Mouse (Mus musculus) kidney, adult 8-10 months (tissue): ENCODE measurements at regions not wholly inside any gene's neighbourhood (a gene's known extent, or its start where the extent isn't known, plus 50 kb on each side); places are given as distances from the start of the nearest gene placed in this dataset.
A peak's percentile ranks its signal among the peaks of the same experiment; 100 is the strongest.

Experiments
- DNase-seq, 2 experiments: peaks; one replicate each; pipeline ENCODE4 v3.0.0; 2022

DNA sequence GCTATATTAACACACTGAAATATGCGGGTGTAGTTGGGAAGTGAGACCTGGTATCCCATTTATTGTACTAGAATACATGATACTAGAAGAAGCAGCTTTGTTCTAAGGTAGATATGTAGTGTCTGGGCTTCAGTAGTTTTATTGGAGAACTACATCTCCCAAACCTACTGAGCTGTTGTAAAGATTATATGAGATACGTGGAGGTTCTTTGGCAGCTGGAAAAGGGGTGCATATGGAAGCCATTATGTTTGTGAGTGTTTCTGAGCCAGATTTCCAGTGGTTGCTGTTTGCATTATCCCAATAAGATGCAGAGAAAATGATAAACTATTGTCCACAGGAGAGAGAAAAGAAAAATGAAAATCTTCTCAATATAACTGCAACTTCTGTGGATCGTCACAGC is 171.1 kb upstream of the Ccdc54 start:
- no peak for DNase-seq

DNA sequence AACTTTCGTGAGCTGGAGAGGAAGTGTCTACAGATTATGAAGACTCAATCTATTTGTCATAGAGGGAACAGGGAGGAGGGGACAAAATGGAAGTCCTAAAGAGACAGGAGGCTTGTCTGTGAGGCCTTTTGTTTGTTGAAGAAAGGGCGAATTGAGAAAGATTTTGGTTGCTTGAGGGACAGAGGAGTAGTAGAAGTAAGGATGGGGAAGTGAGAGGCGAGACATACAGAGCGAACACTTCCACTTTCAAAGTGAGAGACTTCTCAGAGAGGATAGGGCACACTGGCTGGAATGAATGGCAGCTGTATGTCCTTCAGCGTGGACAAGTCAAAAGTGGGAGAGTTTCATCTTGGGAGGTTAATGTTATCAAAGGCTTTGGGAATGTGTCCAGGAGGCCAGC is 169.0 kb upstream of the Ccdc54 start:
- DNase-seq: no peak

DNA sequence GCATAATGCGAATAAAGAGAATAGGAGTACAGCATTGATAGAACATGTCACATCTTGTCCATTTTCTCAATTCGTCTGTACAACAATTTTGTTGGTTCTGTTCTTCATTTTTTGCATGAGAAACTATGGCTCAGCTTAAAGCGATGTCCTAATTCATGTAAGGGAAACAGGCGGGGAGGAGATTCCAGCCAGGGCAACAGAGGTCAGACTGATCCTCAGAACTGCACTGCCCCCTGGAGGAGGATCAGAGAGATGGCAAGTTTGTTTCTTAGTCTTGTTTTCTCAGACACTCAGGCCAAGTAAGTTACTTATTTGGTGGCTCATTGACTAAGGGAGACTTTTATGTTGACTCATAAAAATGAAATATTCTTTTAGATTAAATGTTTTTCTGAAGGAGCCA is 165.7 kb upstream of the Ccdc54 start:
- peak; percentile 38 to 45 for DNase-seq

DNA sequence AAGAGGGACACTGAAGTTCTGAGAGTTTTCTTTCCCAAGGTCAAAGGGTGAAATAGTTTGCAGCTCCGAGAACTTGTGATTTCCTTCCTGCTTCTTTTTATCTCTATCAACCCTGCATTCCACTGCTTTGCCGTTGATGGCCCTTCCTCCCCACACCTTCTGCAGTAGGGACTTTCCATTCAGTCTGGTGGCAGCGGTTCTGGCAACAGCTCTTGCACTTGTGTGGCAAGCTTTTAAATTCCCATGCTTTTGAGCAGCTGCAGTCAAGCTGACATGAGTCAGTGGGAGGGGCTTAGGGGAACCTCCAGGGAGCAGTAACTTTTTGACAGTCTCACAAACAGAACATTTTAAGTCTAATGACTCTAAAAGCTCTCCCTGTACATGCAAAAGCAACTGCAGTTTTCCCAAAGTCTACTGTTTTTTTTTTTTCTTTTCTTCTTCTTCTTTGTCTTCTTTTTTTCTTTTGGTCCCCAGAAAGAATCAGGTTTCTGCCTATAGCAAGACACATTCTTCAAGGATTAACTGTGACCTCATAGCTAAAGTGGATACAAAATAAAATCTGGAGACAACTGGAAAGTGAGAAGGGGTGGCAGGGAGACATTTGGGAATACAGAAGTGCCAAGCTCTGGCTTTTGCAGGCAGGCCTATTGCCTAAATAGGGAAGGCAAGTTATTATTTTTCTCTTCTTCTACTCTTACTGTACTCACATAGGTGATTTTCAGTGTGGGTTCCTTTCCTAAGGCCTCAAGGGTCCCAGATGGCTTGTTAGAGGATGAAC is 162.8 kb upstream of the Ccdc54 start:
- DNase-seq: peak; percentile 59 to 67

DNA sequence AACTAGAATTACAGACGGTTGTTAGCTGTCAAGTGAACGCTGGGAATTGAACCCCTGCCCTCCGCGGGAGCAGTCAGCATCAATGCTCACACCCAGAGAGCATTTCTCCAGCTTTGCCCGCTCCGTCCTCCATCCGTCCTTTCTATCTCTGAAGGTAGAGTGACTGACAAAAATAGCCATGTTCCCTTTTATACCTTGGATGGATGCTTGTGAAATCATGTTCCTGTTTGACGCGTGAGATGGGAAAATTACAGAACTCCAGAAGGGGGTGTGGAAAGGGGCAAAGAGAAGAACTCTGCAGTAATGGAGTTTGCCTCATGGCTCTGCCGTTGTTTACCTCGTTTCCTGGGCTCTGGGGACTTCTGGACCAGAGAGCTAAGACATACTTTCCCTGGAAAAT is 162.1 kb upstream of the Ccdc54 start:
- no peak for DNase-seq

- peak; percentile 31 to 70 for DNase-seq
These were observed 161.3 kb upstream of the Ccdc54 start for GRCm38 (mm10) chr16:50752277-50752600.

DNA sequence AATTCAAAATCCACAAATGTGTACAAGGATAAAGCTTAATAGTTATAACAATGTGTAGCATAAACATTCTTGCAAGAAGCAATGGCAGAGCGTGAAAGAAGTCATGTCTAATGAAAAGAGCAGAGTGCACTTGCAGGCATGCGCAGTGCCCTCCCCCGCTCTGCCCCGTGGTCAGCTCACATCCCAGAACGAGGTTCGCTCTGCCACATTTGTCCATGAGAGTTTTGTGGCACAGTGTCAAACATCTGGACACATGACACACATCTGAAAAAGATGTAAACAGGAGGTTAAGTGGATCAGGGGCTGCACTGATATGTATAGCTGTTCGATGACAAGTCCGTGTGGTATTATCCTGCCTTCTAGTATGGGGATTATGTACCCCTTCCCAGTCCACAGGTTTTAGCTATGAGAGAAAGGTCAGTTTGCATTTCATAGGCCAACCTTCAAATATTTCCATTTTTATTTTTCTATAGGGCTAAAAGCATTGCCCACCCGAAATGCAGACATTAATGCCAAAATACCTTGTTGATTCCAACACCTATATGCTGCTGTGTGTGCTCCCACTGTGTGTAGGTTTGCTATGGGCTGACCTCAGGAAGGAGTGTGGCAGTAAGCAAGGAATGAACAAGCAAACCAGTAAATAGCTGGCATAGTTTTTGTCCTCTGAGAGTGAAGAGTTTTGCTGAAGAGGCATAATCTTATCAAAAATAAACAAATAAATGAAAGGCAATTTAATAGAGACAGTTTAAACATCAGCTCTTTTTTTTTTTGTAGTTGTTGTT is 160.7 kb upstream of the Ccdc54 start:
- DNase-seq: no peak

DNA sequence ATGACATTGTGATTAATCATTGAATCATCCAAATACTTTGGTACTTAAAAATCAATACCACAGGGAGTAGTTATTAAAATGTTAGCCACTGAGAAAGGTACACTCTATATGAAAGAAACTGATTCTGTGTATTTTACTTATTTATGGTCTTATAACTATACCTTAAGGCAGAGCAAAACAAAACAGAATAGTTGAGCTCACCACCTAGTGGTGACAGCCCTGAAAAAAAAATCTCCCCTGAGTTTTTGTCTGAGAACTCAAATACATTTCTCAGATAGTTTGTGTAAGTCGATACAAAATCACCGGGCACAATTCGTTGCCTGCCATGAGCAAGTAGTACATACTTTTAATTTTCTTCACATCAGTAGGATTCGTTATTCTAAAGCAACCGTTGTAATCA is 156.7 kb upstream of the Ccdc54 start:
- DNase-seq: no peak

DNA sequence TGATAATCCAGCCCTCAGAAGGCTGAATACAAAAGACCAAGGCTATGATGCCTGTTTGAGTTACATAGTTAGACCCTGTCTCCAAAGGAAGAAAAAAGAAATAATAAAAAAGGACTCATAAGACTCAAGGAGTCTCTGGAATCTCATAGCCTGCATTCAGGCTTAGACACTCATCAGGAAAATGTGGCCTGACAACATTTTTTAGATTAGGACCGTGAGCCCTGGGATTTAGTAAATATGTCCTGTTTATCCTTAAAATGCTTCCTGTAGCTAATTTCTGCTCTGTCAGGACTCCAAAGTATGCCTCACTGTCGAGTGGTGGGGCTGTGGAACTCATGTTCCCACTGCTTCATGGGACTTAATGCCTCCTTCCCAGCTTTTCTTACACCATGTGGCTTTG is 154.8 kb upstream of the Ccdc54 start:
- no peak for DNase-seq

DNA sequence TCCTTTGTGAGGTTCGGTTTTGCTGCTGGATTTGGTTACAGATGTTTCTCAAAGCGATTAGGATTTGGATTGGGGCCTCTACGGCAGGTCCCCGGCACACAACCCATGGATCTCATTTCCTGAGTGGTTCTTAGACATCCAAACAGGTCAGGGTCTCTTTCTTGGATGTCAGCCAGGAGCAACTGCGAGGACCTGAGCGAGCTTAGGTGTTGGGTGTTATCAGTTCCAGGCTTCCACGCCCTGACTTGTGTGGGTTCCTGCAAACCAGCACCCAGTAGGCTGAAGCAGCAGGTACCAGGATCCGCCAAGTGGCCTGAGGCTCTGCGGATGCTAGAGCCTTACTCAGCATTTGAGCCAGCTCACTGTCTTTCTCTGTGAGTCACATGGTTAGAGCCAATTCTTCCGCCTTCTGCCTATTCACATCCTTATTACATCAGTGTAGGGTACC is 146.5 kb upstream of the Ccdc54 start:
- DNase-seq: no peak

GRCm38 (mm10) chr16:50736151-50737047 is 145.4 kb upstream of the Ccdc54 start:
- DNase-seq: peak; percentile 84 to 88

DNA sequence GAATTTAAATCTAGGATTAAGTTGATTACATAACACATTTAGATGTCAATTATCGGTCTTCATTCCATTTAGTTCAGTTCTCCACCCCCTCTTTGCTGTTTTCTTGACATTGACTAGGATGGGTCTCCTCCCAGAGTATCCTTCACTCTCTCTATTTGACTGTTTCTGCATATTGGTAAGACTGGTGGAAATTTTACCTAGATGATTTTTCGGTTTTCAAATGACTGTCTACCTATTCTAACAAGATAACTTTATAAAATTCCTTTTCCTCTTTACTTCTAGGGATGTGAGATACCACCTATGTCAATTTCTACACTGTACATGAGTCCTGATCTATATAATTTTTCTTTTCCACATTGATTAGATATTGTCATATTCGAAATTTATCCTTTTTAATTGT is 142.4 kb upstream of the Ccdc54 start:
- DNase-seq: no peak

GRCm38 (mm10) chr16:50732082-50733006 is 141.4 kb upstream of the Ccdc54 start:
- peak; percentile 88 to 93 for DNase-seq

DNA sequence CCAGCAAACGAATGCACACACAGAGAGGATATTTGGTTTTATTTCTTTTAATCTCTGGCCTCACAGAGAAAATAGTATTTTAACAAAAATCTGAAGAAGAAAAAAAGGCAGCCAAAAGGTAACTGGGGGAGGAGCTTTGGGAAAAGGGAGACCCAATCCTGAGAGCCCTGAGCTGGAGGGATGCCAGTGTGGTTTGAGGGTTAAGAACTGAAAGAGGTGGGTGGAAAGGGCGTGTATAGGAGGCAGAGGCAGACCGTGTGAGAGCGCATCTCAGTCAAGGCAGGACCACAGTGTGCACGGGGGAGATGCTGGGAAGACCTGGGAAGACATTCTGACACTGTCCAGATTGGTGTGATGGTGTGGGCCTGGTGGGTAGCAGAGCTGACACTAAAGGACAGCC is 138.4 kb upstream of the Ccdc54 start:
- DNase-seq: no peak

GRCm38 (mm10) chr16:50723144-50723543 is 132.2 kb upstream of the Ccdc54 start:
- DNase-seq: no peak

DNA sequence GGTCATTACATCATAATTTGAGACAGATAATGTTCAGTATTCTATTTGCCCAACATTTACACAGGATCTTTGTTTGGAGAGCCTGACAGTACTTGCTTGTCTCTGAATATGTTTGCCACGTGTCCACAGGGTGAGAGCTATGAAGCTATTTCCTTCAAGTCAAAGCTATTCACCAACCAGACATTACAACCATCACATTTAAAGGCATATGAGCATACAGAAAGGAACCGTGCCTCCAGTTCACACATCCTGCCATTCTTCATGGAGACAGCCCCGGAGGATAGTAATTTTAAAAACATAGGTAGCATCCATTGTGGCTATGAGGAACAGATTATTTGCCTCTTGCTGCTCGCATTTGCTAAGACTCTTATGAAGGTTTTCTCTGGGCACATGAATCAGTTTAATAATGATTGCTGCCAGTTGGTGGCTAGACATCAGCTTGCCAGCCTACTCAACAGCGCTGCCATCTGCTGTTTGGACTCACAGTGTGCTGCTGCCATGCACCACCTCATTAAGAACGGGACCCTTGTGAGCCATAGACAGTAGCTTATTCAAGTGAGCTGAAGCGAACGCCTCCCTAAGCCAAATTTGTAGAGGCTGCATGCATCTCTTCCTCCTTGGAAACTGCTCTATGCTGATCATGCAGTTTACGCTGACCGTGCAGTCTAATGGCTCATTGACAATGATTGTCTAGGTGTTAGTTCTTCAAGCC is 126.5 kb upstream of the Ccdc54 start:
- DNase-seq: no peak

GRCm38 (mm10) chr16:50709727-50710126 is 118.8 kb upstream of the Ccdc54 start:
- DNase-seq: no peak

DNA sequence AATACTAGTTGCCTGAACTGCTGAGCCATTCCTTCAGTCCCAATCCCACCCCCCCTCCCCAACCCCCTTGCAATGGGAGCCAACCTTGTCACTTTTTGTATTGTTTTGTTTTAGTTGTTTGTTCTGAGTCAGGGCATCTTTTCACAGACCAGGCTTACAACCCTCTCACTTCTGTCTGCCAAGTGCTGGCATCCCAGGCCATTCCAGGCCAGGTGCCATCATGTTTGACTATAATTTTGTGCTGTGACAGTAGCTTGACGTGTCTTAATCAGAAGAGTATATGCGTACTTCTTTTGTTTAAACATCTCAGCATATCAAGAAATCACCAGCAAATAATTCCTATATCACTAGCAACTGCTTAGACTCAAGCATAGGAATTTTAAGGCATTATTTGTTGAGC is 117.0 kb upstream of the Ccdc54 start:
- DNase-seq: no peak

DNA sequence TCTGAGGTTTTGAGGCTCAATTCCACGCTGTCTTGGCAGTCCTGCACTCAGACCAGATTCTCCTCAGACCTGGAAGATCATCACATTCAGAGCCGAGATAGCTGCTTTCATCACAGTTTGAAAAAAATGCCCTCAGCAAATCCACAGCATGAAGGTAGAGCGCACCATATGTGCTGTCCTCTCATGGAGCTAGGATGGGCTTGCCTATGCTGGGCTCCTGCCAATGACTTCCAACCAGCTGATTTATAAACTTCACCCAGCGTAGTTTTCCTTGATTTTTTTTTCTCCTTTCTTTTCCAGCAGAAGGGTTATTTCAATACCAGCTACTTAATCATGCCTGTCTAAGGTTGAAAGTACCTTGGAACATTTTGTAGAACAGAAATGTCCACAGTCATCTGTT is 115.0 kb upstream of the Ccdc54 start:
- DNase-seq: no peak

DNA sequence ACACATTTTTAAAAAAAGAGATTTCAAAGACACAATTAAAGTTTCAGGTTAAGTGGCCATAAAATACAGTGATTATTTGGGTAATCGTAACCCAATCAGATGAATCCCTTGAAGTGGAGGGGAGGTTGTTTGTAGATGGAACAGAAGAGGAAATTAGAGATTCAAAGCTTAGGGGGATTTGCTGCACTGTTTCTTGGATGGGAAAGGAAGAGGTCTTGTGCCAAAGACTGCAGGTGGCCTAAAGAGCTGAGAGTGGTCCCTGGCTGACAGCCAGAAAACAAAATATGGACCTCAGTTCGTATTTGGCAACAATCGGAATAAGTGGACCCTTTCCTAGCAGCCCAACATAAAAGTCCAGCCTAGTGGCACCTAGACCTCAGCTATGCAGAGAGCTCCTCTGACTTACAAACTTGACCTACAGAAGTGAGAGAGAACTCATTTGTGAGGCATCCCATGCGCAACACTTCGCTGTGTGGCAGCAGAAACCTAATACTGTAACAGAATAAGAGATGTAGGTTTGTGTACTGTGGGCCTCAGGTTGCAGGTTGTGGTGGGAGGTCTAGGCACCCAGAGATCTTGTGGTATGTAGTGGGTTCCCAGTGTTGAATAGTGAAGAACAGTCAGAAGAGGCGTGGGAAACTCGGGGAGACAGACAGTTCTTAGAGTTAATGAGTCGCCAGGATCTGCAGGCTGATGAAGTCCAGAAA is 110.0 kb upstream of the Ccdc54 start:
- DNase-seq: no peak

DNA sequence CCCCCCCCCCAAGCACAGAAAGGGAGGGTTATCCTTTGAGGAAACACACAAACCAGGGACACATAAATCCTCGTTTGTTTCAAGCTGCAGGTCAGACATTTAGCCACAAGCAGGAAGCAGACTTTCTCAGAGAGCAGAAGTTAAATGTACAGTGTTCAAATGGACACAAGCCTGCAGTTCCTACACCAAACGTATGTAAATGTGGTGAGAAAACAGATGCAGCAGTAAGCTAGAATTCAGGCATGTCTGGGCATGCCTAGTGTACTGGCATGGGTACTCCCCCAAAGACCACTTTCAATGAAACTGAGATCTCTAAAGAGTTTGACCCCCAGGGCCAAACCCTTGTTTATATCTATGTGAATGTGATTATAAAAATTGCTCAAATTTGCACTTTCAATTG is 109.2 kb upstream of the Ccdc54 start:
- no peak for DNase-seq
